Mouse (Mus musculus) heart, postnatal 0 days (tissue): ENCODE data around the gene Mamdc4. TPM values are rescaled to one million over a fixed set of nuclear protein-coding genes. Genes with fewer than 3 reads are reported as not detected.

ENCODE experiments used
- ATAC-seq: fragments of 200-750 bp; cut with Nextera tagmentation; 2 replicates; pipeline ENCODE4 v1.8.0; 2017; ENCODE audit warnings: low read depth, moderate number of reproducible peaks, moderate library complexity; ENCODE audit not compliant: insufficient read depth
- DNase-seq: peaks from one replicate; pipeline ENCODE4 v3.0.0-alpha.2; 2016; ENCODE audit warnings: low spot score
- H3K27ac ChIP-seq: fragments of 300-500 bp; sonication (generic); 2 replicates; pipeline ENCODE4 v1.5.1; 2014; ENCODE audit warnings: low read depth, mild to moderate bottlenecking
- H3K27me3 ChIP-seq: fragments of 300-500 bp; sonication (generic); 2 replicates; pipeline ENCODE4 v1.6.1; 2014; ENCODE audit warnings: low read length, mixed read lengths; ENCODE audit not compliant: control insufficient read depth, insufficient read depth
- H3K36me3 ChIP-seq: fragments of 300-500 bp; sonication (generic); replicated peaks from 2 replicates; pipeline ENCODE4 v1.6.1; 2014; ENCODE audit warnings: low read length, mixed read lengths; ENCODE audit not compliant: control insufficient read depth, insufficient read depth
- H3K4me1 ChIP-seq: fragments of 300-500 bp; sonication (generic); 2 replicates; pipeline ENCODE4 v1.6.1; 2014; ENCODE audit warnings: antibody characterized with exemption; ENCODE audit not compliant: control insufficient read depth, insufficient read depth
- H3K4me2 ChIP-seq: fragments of 300-500 bp; sonication (generic); 2 replicates; pipeline ENCODE4 v1.6.1; 2014; ENCODE audit warnings: low read depth, mild to moderate bottlenecking, low read length, moderate library complexity
- H3K4me3 ChIP-seq: fragments of 300-500 bp; sonication (generic); 2 replicates; pipeline ENCODE4 v1.5.1; 2014; ENCODE audit warnings: low read depth, low read length
- H3K9ac ChIP-seq: fragments of 300-500 bp; sonication (generic); replicated peaks from 2 replicates; pipeline ENCODE4 v1.6.1; 2014; ENCODE audit warnings: low read depth, low read length, mixed read lengths
- H3K9me3 ChIP-seq: fragments of 300-500 bp; sonication (generic); replicated peaks from 2 replicates; pipeline ENCODE4 v1.6.1; 2016; ENCODE audit warnings: low read length; ENCODE audit not compliant: control insufficient read depth
- CTCF ChIP-seq: IDR thresholded peaks from 2 replicates; pipeline ENCODE4 v1.5.1; 2016; ENCODE audit warnings: antibody characterized with exemption, control low read depth, low read depth
- EP300 ChIP-seq: IDR thresholded peaks from 2 replicates; pipeline ENCODE4 v1.6.1; 2016; ENCODE audit warnings: antibody characterized with exemption, low read depth
- WGBS: fragments of 180-500 bp; shearing (Covaris S2); extraction: QIAGEN DNeasy Blood & Tissue Kit; methylation state at CpG from one replicate; pipeline ENCODE4 v1.1.7; 2014; 5-methylcytosine and 5-hydroxymethylcytosine counted together
- polyA plus RNA-seq: library from polyadenylated mRNA; unstranded; fragments of >200 nt; fragmentation: Nextera tagmentation; extraction: Ambion mirVana; gene quantifications from 2 replicates; pipeline ENCODE4 v1.2.1, GENCODE M21; 2015
- total RNA-seq: library from RNA; depleted of rRNA; stranded (reverse); fragments of >200 nt; gene quantifications from 2 replicates; pipeline ENCODE4 v1.2.3, GENCODE M21; 2014; ENCODE audit warnings: low replicate concordance; rRNA removed

Gene Mamdc4
- total RNA-seq (1.7 and 2.0 TPM in 2 replicates), polyA plus RNA-seq (0.14 and 1.6 TPM in 2 replicates)

DNA sequence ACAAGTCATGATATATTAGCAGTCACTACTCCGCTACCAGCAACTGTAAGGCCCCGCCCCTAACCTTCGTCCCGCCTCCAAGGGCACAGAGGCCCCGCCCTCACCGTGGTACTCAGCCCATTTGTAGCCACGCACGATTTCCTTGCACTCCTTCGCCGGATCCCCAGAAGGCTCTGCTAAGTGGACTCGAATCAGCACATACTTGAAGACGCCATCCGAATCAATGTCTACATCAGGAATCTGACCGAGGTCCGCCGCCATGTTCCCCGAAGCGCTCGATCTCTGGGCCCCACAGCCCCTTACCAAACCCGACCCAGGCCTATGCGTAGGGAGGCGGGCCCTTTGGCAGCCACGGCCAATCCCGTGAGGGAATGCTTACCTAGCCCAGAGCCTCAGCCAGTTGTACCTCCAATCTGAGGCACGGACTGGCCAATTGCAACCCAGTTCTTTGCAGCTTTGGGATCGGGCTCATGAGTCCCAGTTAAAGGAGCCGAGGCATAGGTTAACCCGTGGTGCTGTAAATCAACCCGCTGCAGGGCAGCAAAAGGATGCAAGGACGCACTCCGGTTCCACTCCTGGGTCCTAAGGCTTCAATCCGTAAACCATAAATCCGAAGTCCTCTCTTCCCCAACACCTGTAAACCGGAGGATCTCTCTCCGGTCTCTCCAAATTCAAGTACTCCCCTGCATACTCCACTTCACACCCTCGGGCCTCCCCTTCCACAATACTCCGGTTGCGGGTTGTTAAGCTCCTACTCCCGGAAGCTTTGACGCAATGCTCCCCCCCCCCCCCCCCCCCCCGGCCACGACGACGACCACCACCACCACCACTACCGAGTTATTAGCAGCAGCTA is at the start of gene Mamdc4, which contains the start of gene Phpt1:
Gene Mamdc4 (minus strand): TSS at position 267 of the 853 bp plus-strand sequence.
Gene Phpt1 (minus strand): TSS at position 646 of the 853 bp plus-strand sequence.
- Histone ChIP-seq H3K27me3 (peaks cover 40% of the 10 kb centered on the region), H3K36me3 (0 out of 2 replicates have a peak, but pooled peaks cover 6% of the 10 kb centered on the region), H3K4me3 (peak within 1 kb of the TSS; percentile 61), H3K27ac (peak within 1 kb of the TSS; percentile 81), H3K4me2 (peak within 1 kb of the TSS; percentile 88), H3K9me3 (no peaks in the 10 kb centered on the region), H3K9ac (peak within 1 kb of the TSS; percentile 57), H3K4me1 (peaks cover 25% of the 10 kb centered on the region)
- WGBS = under 1% methylated on average over 42 of the region's 45 CpGs
- peak; percentile 98 for DNase-seq
- ATAC-seq = peak; percentile 97
- TF ChIP-seq EP300 (peak; percentile 17; the same call in 1 of the 2 replicates), CTCF (no peak)

DNA sequence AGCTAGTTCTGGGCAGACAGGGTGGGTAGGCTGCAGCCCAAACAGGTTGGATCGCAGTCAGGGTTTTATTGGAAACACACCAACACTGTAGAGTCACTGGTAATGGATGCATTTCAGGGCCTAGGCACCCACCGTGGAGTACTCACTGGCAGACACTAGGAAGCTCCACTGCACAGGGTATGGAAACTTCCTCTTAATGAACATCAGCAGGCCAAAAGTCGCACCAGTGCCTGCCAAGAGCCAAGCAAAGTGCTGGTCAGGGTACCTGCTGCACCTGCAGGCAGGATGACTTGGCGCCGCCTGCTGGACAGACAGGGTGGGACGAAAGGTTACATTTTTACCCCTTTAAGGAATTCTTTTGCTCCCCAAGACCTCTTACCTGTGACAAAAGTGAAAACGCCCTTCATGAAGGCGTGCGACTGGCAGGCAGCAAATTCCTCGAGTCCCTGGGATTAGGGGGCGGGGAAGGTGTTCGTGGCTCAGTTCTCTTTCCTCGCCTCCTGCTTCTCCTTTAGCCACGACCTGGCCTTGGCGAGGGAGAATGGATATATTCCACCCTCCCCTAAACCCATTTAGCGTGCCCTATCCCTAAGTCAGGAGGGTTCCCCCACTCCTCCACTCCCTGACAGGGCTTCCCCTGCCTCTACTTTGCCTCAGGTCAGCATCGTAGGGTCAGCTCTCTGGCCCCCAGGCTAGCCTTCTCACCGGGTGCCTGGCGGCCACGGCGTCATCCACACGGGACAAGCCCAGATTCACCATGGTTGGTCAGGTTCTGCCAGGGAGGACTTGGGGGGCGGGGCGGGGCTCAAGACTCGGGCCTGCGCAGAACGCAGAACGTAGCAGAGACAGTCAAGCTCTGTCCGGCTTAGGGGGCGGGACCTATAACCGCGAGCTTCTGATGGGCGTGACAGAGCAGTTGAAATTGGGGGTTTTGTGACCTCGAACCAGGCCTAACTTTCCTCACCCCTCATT is 46.9 kb upstream of the Mamdc4 start, which contains the start of gene Tmem141:
Gene Tmem141 (minus strand): TSS at position 777 of the 972 bp plus-strand sequence.
- peak within 1 kb of the TSS; percentile 55 for H3K4me3 ChIP-seq
- DNase-seq (peak; percentile 82), ATAC-seq (peak; percentile 93)
- peaks cover 23% of the 10 kb centered on the region for H3K27me3 ChIP-seq
- TF ChIP-seq CTCF = peak; percentile 54
- TF ChIP-seq EP300 = no peak
- H3K9me3 ChIP-seq = no peaks in the 10 kb centered on the region
- peak within 1 kb of the TSS; percentile 61 for H3K9ac ChIP-seq
- H3K27ac ChIP-seq = peak within 1 kb of the TSS; percentile 68
- WGBS = 6% methylated on average over 34 of the region's 34 CpGs
- H3K36me3 ChIP-seq = no peaks in the 10 kb centered on the region; the same call in 1 of the 2 replicates
- H3K4me2 ChIP-seq = peak within 1 kb of the TSS; percentile 92
- H3K4me1 ChIP-seq = 0 out of 2 replicates have a peak, but pooled peaks cover 4% of the 10 kb centered on the region

DNA sequence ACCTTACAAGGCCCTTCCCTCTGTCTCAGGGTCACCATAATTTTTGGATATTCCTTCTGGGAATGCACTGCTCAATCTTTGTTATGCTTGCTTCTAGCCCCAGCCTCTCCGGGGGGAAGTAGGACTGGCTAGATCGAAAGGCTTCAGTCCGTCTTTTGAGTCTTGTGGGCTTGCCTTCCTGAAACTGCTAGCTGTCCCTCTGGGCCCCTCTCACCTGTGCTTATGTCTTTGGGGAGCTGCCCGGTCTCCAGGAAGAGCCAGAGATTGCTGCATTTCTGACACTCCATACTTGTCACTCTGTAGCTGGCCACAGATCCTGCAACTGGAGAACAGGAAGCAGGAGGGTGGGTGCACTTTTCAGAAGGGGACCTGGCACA is 46.2 kb upstream of the Mamdc4 start:
- Histone ChIP-seq H3K9ac (no peak overlapping the region), H3K9me3 (no peaks in the 10 kb centered on the region), H3K4me3 (no peak overlapping the region), H3K27ac (no peak overlapping the region), H3K36me3 (no peaks in the 10 kb centered on the region; the same call in 1 of the 2 replicates), H3K27me3 (peaks cover 29% of the 10 kb centered on the region), H3K4me1 (peaks cover 4% of the 10 kb centered on the region; the same call in 1 of the 2 replicates), H3K4me2 (0 out of 2 replicates have a peak overlapping the region, but pooled peaks have one; percentile 92)
- ATAC-seq = no peak
- no peak for DNase-seq
- 79% methylated on average over 4 of the region's 4 CpGs for WGBS
- TF ChIP-seq CTCF = no peak
- TF ChIP-seq EP300 = no peak

DNA sequence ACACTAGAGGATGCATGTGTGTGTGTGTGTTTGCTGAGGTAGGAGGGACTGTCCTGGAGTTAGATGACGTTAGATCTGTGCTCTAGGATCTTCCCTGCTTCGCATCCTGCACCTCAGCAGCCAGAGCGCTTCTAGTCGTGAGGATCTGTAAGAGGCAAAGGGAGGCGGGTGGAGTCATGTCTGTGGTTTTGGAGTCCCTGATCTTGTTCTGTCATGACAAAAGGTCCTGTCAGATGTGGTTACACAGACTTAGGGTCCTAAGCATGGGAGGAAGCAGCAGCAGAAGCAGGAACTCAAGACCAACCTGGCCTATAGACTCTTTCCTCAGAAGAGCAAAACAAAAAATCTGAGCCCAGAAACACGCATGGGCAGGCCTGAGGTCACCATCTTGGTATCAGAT is 45.7 kb upstream of the Mamdc4 start:
- Histone ChIP-seq H3K9ac (no peak overlapping the region), H3K4me2 (no peak overlapping the region), H3K9me3 (no peaks in the 10 kb centered on the region), H3K4me3 (no peak overlapping the region), H3K4me1 (peaks cover 4% of the 10 kb centered on the region; the same call in 1 of the 2 replicates), H3K27ac (no peak overlapping the region), H3K27me3 (peaks cover 34% of the 10 kb centered on the region), H3K36me3 (no peaks in the 10 kb centered on the region; the same call in 1 of the 2 replicates)
- TF ChIP-seq EP300 = no peak
- no peak for TF ChIP-seq CTCF
- DNase-seq (no peak), ATAC-seq (no peak)
- WGBS = 77% methylated on average over 6 of the region's 6 CpGs

DNA sequence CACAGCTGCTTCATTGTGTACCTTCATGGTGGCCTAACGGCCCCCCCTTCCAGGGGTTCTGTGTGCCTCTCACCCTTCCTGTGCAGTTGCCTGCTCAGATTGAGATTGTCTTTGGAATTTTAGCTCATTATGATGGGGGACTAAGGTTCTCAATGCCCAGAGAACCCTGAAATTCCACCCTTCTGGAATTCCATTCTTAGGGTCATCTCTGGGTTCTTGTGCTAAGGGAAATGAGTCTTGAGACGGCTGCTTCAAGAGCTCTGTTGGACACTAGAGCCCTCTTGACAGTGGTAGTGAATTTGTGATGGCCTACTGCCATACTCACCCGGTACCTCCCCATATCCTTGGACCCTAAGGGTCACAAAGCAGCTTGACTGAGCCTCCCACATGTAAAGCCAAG is 42.9 kb upstream of the Mamdc4 start, which contains the start of gene Ccdc183:
Gene Ccdc183 (minus strand): TSS at position 101 of the 400 bp plus-strand sequence.
- no peak for TF ChIP-seq CTCF
- no peak for TF ChIP-seq EP300
- no peak within 1 kb of the TSS for H3K9ac ChIP-seq
- H3K4me2 ChIP-seq = no peak within 1 kb of the TSS
- 74% methylated on average over 3 of the region's 3 CpGs for WGBS
- H3K4me1 ChIP-seq = peaks cover 4% of the 10 kb centered on the region; the same call in 1 of the 2 replicates
- ATAC-seq = no peak
- H3K27ac ChIP-seq = no peak within 1 kb of the TSS
- no peaks in the 10 kb centered on the region; the same call in 1 of the 2 replicates for H3K36me3 ChIP-seq
- no peaks in the 10 kb centered on the region for H3K9me3 ChIP-seq
- no peak for DNase-seq
- H3K4me3 ChIP-seq = no peak within 1 kb of the TSS
- peaks cover 44% of the 10 kb centered on the region for H3K27me3 ChIP-seq
